Mouse (Mus musculus): ENCODE results near the gene Uchl4.

- TF ChIP-seq CTCF (IDR thresholded peaks at IDR 0.05; ENCODE audit: low read depth, low read length) (no peak), TAL1 (conservative IDR thresholded peaks at IDR 0.05; ENCODE audit: low read depth, low read length) (no peak)
Measured at GRCm38 (mm10) chr9:64242381-64242831, 7.4 kb downstream of the Uchl4 start.
